Mouse (Mus musculus): Measurements from ENCODE around the gene Orm3. TPM values are rescaled to one million over a fixed set of nuclear protein-coding genes. Genes with fewer than 3 reads are reported as not detected.
"Not testable (repeated sequence)": the region's sequence is repeated elsewhere in the genome, so short reads cannot be mapped to it uniquely, and the experiment has no call there.

Gene Orm3
- not detected in 2 replicates for polyA plus RNA-seq (2015; fragmentation: Nextera tagmentation; extraction: Ambion mirVana)

DNA sequence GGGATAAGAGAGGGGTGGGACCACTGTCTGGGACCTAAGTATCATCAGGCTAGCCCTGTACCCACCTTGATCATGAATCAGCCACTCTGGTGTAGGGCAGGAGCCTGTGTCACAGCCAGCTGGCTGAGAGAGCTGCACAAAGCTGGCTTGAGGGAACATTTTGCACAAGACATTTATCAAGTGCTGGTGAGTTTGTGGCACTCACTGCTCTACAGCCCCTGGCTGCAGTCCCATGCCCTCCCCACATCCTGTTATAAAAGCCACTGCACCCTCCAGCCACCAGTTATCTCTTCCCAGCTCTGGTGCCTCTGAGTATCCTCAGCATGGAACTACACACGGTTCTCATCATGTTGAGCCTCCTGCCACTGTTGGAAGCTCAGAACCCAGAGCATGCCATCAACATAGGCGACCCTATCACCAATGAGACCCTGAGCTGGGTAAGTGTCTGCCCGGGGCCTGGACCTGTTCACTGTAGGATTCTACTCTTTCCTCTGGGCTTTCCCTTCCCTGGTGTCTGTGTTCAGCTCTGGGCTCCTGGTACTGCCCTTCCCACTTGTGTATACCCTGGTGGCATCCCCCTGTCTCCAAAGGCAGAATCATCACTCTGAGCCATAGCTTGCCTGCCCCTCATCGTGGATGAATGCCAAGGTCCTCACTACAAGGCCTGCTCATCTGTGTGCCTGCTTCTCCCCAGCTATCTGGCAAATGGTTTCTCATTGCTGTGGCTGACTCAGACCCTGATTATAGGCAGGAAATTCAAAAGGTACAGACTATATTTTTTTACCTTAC is at the start of gene Orm3:
Gene Orm3 (plus strand): TSS at position 286 of the 789 bp plus-strand sequence.
- no peak for ATAC-seq
- H3K27me3 ChIP-seq (replicated peaks): no peaks in the 10 kb centered on the region
- no peak within 1 kb of the TSS for H3K9ac ChIP-seq
- no peak within 1 kb of the TSS for H3K4me3 ChIP-seq (replicated peaks)
- no peaks in the 10 kb centered on the region for H3K36me3 ChIP-seq
- H3K9me3 ChIP-seq: no peaks in the 10 kb centered on the region
- H3K27ac ChIP-seq: no peak within 1 kb of the TSS
- WGBS: 72% methylated on average over 4 of the region's 4 CpGs
- no peak within 1 kb of the TSS for H3K4me2 ChIP-seq (replicated peaks)
- no peaks in the 10 kb centered on the region for H3K4me1 ChIP-seq (replicated peaks)

DNA sequence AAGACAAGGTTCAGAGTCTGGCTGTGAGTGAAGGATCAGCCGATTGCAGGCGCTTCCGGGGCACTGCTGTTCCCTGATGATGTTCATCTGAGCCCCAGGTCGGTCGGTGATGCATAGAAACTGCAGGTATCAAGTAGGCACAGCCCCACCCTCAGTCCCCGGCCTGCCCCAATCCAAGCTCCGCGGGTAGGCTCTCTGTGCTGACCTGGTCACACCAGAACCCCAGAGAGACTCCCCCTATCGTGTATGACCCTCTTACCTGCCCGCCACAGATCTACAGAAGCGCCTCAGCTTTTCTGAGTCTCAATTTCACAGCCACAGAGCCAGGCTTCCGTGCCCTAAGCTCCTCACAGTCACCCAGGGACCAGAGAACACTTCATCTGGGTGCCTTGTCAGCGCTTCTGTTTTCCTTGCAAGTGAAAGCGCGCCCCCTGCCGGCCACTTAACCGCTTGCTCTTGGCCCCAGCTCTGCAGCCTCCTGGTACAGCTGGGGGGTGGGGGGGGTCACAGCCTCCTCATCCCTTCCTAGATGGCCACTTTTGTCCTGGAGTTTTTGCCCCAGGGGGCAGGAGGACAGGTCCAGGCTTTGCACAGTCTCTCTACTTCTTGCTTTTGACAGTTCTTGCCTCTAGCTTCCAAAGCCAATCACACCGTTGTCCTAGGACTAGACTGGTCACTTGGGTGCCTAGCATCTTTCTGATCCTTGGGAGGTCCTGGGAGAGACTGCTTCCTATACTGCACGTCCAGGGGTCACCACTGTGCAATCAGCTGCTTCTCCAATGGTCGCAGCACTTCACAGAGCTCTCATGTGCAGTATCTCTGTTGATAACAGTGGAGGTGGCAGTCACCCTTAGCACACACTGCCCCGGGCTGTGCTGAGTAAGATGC is 48.5 kb upstream of the Orm3 start:
- Histone ChIP-seq H3K4me1 (replicated peaks) (no peaks in the 10 kb centered on the region; the same call in 1 of the 2 replicates), H3K27ac (no peak overlapping the region), H3K27me3 (replicated peaks) (no peaks in the 10 kb centered on the region), H3K4me3 (replicated peaks) (no peak overlapping the region), H3K4me2 (replicated peaks) (no peak overlapping the region), H3K9ac (no peak overlapping the region), H3K9me3 (no peaks in the 10 kb centered on the region), H3K36me3 (peaks cover 15% of the 10 kb centered on the region; the same call in 1 of the 2 replicates)
- WGBS: 31% methylated on average over 21 of the region's 21 CpGs
- peak; percentile 76 for ATAC-seq

GRCm38 (mm10) chr4:63308316-63308715 is 47.6 kb upstream of the Orm3 start:
- 84% methylated on average over 3 of the region's 3 CpGs for WGBS
- Histone ChIP-seq H3K27ac (no peak overlapping the region), H3K36me3 (peaks cover 11% of the 10 kb centered on the region; the same call in 1 of the 2 replicates), H3K4me1 (replicated peaks) (no peaks in the 10 kb centered on the region; the same call in 1 of the 2 replicates), H3K4me3 (replicated peaks) (no peak overlapping the region), H3K4me2 (replicated peaks) (no peak overlapping the region), H3K27me3 (replicated peaks) (no peaks in the 10 kb centered on the region), H3K9me3 (no peaks in the 10 kb centered on the region), H3K9ac (no peak overlapping the region)
- ATAC-seq: no peak

- WGBS: 64% methylated on average over 10 of the region's 10 CpGs
- no peaks in the 10 kb centered on the region for H3K9me3 ChIP-seq
- H3K4me3 ChIP-seq (replicated peaks): no peak overlapping the region
- H3K4me1 ChIP-seq (replicated peaks): no peaks in the 10 kb centered on the region; the same call in 1 of the 2 replicates
- no peak for ATAC-seq
- no peak overlapping the region for H3K27ac ChIP-seq
- peaks cover 11% of the 10 kb centered on the region; the same call in 1 of the 2 replicates for H3K36me3 ChIP-seq
- H3K4me2 ChIP-seq (replicated peaks): no peak overlapping the region
- no peaks in the 10 kb centered on the region for H3K27me3 ChIP-seq (replicated peaks)
- no peak overlapping the region for H3K9ac ChIP-seq
These were observed 45.6 kb upstream of the Orm3 start for GRCm38 (mm10) chr4:63310247-63310855.

- ATAC-seq: no peak
- Histone ChIP-seq H3K36me3 (peaks cover 11% of the 10 kb centered on the region; the same call in 1 of the 2 replicates), H3K27ac (no peak overlapping the region), H3K4me3 (replicated peaks) (no peak overlapping the region), H3K9me3 (no peaks in the 10 kb centered on the region), H3K4me1 (replicated peaks) (no peaks in the 10 kb centered on the region; the same call in 1 of the 2 replicates), H3K4me2 (replicated peaks) (no peak overlapping the region), H3K27me3 (replicated peaks) (no peaks in the 10 kb centered on the region), H3K9ac (no peak overlapping the region)
- WGBS: 94% methylated on average over 7 of the region's 7 CpGs
These were observed 44.5 kb upstream of the Orm3 start for GRCm38 (mm10) chr4:63311426-63311825.

- Histone ChIP-seq H3K36me3 (peaks cover 5% of the 10 kb centered on the region; the same call in 1 of the 2 replicates), H3K27me3 (replicated peaks) (no peaks in the 10 kb centered on the region), H3K9me3 (no peaks in the 10 kb centered on the region), H3K4me3 (replicated peaks) (no peak overlapping the region), H3K4me1 (replicated peaks) (no peaks in the 10 kb centered on the region), H3K9ac (no peak overlapping the region), H3K4me2 (replicated peaks) (no peak overlapping the region), H3K27ac (no peak overlapping the region)
- ATAC-seq: no peak
- 80% methylated on average over 5 of the region's 5 CpGs for WGBS
These were observed 41.9 kb upstream of the Orm3 start for GRCm38 (mm10) chr4:63314063-63314462.

GRCm38 (mm10) chr4:63316076-63316746 is 39.8 kb upstream of the Orm3 start:
- no peak overlapping the region for H3K9ac ChIP-seq
- H3K4me3 ChIP-seq (replicated peaks): no peak overlapping the region
- WGBS: 59% methylated on average over 9 of the region's 9 CpGs
- no peaks in the 10 kb centered on the region for H3K9me3 ChIP-seq
- no peaks in the 10 kb centered on the region for H3K27me3 ChIP-seq (replicated peaks)
- no peak overlapping the region for H3K4me2 ChIP-seq (replicated peaks)
- no peak overlapping the region for H3K27ac ChIP-seq
- peaks cover 12% of the 10 kb centered on the region for H3K36me3 ChIP-seq
- peak; percentile 27; the same call in 1 of the 2 replicates for ATAC-seq
- H3K4me1 ChIP-seq (replicated peaks): 0 out of 2 replicates have a peak, but pooled peaks cover 3% of the 10 kb centered on the region

DNA sequence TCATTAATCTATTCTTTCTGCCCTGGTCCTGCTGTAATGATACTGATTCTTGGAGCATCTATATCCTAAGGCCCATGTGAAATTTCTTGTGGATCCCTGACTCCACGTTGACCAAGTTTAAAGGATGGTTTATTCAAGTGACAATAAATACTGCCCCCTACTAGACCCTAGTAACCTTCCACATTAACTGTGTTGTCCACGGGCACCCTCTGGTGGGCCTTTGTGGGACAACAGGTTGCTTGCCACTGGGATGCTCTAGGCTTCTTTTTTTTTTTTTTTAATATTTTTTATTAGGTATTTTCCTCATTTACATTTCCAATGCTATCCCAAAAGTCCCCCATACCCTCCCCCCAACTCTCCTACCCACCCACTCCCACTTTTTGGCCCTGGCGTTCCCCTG is 36.4 kb upstream of the Orm3 start:
- 23% methylated on average over 3 of the region's 3 CpGs for WGBS
- H3K4me1 ChIP-seq (replicated peaks); H3K27me3 ChIP-seq (replicated peaks); H3K9me3 ChIP-seq; H3K27ac ChIP-seq; H3K4me3 ChIP-seq (replicated peaks); H3K9ac ChIP-seq; H3K4me2 ChIP-seq (replicated peaks): not testable (repeated sequence)
- peaks cover 28% of the 10 kb centered on the region for H3K36me3 ChIP-seq
- peak; percentile 34; the same call in 1 of the 2 replicates for ATAC-seq

DNA sequence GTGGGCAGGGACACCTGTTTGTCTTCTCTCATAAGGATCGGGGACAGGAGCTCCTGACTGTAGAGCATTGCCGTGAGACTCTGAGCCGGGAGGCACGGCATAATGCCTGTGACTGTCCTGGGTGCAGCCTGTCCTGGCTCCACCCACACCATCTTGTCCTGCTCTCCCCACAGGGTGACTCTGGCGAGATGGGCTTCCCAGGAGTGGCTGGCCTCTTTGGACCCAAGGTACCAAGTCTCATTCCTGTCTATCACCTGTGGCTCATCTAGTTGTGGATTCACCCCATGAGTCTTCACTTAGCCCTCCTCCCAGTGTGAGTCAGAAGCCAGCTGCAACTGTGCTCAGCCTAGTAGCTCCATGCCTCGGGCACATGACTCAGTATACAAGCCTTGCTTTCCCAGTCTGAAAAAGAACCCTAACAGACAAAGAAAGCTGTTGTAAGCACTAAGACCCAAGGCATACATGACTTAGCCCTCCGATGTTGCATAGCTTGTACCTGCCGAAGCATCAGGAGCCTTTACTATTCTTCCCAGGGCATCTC is 32.6 kb upstream of the Orm3 start:
- Histone ChIP-seq H3K27ac (no peak overlapping the region), H3K27me3 (replicated peaks) (no peaks in the 10 kb centered on the region), H3K4me1 (replicated peaks) (0 out of 2 replicates have a peak, but pooled peaks cover 3% of the 10 kb centered on the region), H3K36me3 (peaks cover 31% of the 10 kb centered on the region), H3K4me2 (replicated peaks) (no peak overlapping the region), H3K9ac (no peak overlapping the region), H3K4me3 (replicated peaks) (no peak overlapping the region), H3K9me3 (no peaks in the 10 kb centered on the region)
- 79% methylated on average over 8 of the region's 8 CpGs for WGBS
- ATAC-seq: 0 out of 2 replicates have a peak, but pooled peaks have one; percentile 32

DNA sequence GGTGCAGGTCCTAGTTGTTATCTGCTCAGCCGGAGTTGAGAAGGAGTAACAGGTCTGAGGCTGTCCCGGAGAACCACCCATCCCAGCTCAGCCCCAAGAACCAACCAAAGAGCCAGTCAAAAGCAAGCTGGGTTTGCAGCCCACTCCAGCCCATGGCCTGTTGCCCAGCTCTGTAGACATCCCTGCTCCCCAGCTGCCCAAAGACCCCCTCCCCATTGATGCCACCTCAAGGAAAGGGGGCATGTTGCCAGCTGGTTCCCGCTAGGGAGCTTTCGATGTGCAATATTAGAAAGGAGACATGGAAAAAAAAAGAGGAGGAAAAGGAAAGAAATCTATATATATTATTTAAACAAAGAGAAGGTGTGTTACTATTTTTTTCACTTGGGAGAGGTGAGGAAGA is 22.6 kb upstream of the Orm3 start:
- Histone ChIP-seq H3K4me3 (replicated peaks) (no peak overlapping the region), H3K27ac (no peak overlapping the region), H3K36me3 (peaks cover 8% of the 10 kb centered on the region; the same call in 1 of the 2 replicates), H3K4me1 (replicated peaks) (no peaks in the 10 kb centered on the region), H3K27me3 (replicated peaks) (no peaks in the 10 kb centered on the region), H3K9ac (no peak overlapping the region), H3K4me2 (replicated peaks) (no peak overlapping the region), H3K9me3 (no peaks in the 10 kb centered on the region)
- 87% methylated on average over 4 of the region's 4 CpGs for WGBS
- ATAC-seq: no peak

DNA sequence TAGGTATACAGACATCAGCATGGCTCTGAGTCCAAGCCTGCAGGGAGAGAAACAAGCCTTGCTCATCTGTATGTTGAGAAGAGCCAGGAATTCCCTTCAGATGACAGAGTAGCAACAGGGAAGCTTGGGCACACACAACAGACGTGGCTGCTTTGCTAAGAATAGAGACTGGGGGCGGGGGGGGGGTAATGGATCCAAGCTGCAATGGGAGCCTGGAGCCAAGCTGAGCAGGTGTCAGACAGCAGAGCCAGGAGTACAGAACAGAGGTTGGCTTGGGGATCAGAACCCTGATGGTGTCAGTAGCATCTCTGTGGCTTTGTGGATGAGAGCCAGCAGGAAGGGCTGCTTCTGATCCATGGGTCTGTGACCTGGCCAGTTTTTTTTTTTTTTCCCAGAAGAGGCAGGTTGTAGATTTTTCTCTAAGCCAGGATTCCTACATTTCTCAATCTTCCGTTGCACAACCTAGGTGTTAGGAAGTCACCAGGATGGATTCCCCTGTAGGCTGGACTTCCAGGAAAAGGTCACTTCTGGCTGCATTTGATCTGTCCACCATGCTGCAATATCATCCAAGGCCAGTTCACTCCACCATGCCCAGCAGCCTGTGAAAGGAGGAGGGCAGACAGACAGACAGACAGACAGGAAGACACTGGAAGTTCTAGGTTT is 17.4 kb upstream of the Orm3 start:
- no peaks in the 10 kb centered on the region; the same call in 1 of the 2 replicates for H3K36me3 ChIP-seq
- no peak for ATAC-seq
- no peaks in the 10 kb centered on the region for H3K4me1 ChIP-seq (replicated peaks)
- no peak overlapping the region for H3K4me2 ChIP-seq (replicated peaks)
- H3K9ac ChIP-seq: no peak overlapping the region
- 73% methylated on average over 3 of the region's 3 CpGs for WGBS
- no peak overlapping the region for H3K4me3 ChIP-seq (replicated peaks)
- no peak overlapping the region for H3K27ac ChIP-seq
- H3K9me3 ChIP-seq: no peaks in the 10 kb centered on the region
- no peaks in the 10 kb centered on the region for H3K27me3 ChIP-seq (replicated peaks)
